Mouse (Mus musculus) layer of hippocampus, adult 2 months (tissue): ENCODE measurements around the gene Mgam. TPM values are rescaled to one million over a fixed set of nuclear protein-coding genes. Genes with fewer than 3 reads are reported as not detected.
"Not testable (repeated sequence)": the region's sequence is repeated elsewhere in the genome, so short reads cannot be mapped to it uniquely, and the experiment has no call there.

Experiments used
- DNase-seq, 2 experiments: peaks; one replicate each; pipeline ENCODE4 v3.0.0; 2022; ENCODE audit warnings: low spot score in 2 of 2
- H3K27ac ChIP-seq: fragments of 200-600 bp; 2 replicates; pipeline ENCODE4 v1.8.1; 2022
- H3K4me3 ChIP-seq: fragments of 200-600 bp; 2 replicates; pipeline ENCODE4 v1.8.1; 2022; ENCODE audit warnings: mild to moderate bottlenecking
- CTCF ChIP-seq: fragments of 200-600 bp; conservative IDR thresholded peaks from 2 replicates; pipeline ENCODE4 v1.8.1; 2022; ENCODE audit warnings: antibody characterized with exemption, mild to moderate bottlenecking, moderate library complexity
- long read RNA-seq, 2 experiments: library from polyadenylated mRNA; stranded (forward); transcript quantifications; one replicate each; pipeline ENCODE4 v2.0.0; 2021; ENCODE audit warnings: borderline mapping rate in 2 of 2
- total RNA-seq, 2 experiments: library from RNA; stranded (reverse); gene quantifications; 2 replicates each; pipeline ENCODE4 v1.2.3; 2021

The Mgam gene
- total RNA-seq = not detected
- long read RNA-seq, experiment 1 = 0 reads
- long read RNA-seq, experiment 2 = 0 reads

GRCm38 (mm10) chr6:40628406-40629000, at the start of gene Mgam:
Gene Mgam (plus strand): TSS chr6:40628831.
- TF ChIP-seq CTCF = no peak
- Histone ChIP-seq H3K27ac (no peak within 1 kb of the TSS), H3K4me3 (no peak within 1 kb of the TSS)
- DNase-seq = no peak

- Histone ChIP-seq H3K4me3 (no peak overlapping the region), H3K27ac (no peak overlapping the region)
- TF ChIP-seq CTCF = 0 out of 2 replicates have a peak, but pooled peaks have one; percentile 8
- no peak for DNase-seq
Measured at GRCm38 (mm10) chr6:40584336-40584735, 44.3 kb upstream of the Mgam start.

GRCm38 (mm10) chr6:40585645-40586044, 43.0 kb upstream of the Mgam start, which contains the start of gene Clec5a:
Gene Clec5a (minus strand): TSS chr6:40585821.
- TF ChIP-seq CTCF = no peak
- Histone ChIP-seq H3K27ac (no peak within 1 kb of the TSS), H3K4me3 (no peak within 1 kb of the TSS)
- DNase-seq = no peak

- DNase-seq = no peak
- no peak for TF ChIP-seq CTCF
Measured at GRCm38 (mm10) chr6:40588346-40588745, 40.3 kb upstream of the Mgam start.

GRCm38 (mm10) chr6:40594804-40595550, 33.7 kb upstream of the Mgam start:
- Histone ChIP-seq H3K27ac (no peak overlapping the region), H3K4me3 (no peak overlapping the region)
- no peak for TF ChIP-seq CTCF
- DNase-seq = no peak

More at GRCm38 (mm10) chr6:40588346-40588745, 40.3 kb upstream of the Mgam start:
- Histone ChIP-seq H3K27ac (no peak overlapping the region), H3K4me3 (no peak overlapping the region)

- not testable (repeated sequence) for DNase-seq, H3K4me3 ChIP-seq, H3K27ac ChIP-seq
Measured at GRCm38 (mm10) chr6:40598546-40598945, 30.1 kb upstream of the Mgam start.

GRCm38 (mm10) chr6:40607431-40607830, 21.2 kb upstream of the Mgam start:
- H3K27ac ChIP-seq = no peak overlapping the region
- no peak for TF ChIP-seq CTCF
- DNase-seq = peak; percentile 66 to 76
- no peak overlapping the region for H3K4me3 ChIP-seq

GRCm38 (mm10) chr6:40610244-40610643, 18.4 kb upstream of the Mgam start:
- Histone ChIP-seq H3K27ac (no peak overlapping the region), H3K4me3 (no peak overlapping the region)
- DNase-seq = peak; percentile 28 to 69
- TF ChIP-seq CTCF = no peak

GRCm38 (mm10) chr6:40613260-40613852, 15.3 kb upstream of the Mgam start, which contains the start of gene Tas2r138:
Gene Tas2r138 (minus strand): TSS chr6:40613310.
- no peak for DNase-seq
- no peak for TF ChIP-seq CTCF
- Histone ChIP-seq H3K27ac (no peak within 1 kb of the TSS), H3K4me3 (no peak within 1 kb of the TSS)

- DNase-seq = peak; percentile 24 to 69
- Histone ChIP-seq H3K27ac (no peak overlapping the region), H3K4me3 (no peak overlapping the region)
- TF ChIP-seq CTCF = peak; percentile 96
Measured at GRCm38 (mm10) chr6:40617965-40618364, 10.7 kb upstream of the Mgam start.

- H3K27ac ChIP-seq = no peak overlapping the region
- TF ChIP-seq CTCF = no peak
- DNase-seq = no peak
- H3K4me3 ChIP-seq = no peak overlapping the region
Measured at GRCm38 (mm10) chr6:40626111-40626510, 2.5 kb upstream of the Mgam start.

GRCm38 (mm10) chr6:40634640-40635071, 6.0 kb downstream of the Mgam start:
- Histone ChIP-seq H3K27ac (no peak overlapping the region), H3K4me3 (no peak overlapping the region)
- DNase-seq = no peak
- no peak for TF ChIP-seq CTCF

GRCm38 (mm10) chr6:40635559-40635958, 6.9 kb downstream of the Mgam start:
- H3K27ac ChIP-seq = no peak overlapping the region
- TF ChIP-seq CTCF = no peak
- no peak for DNase-seq
- H3K4me3 ChIP-seq = no peak overlapping the region

GRCm38 (mm10) chr6:40637755-40638154, 9.1 kb downstream of the Mgam start:
- TF ChIP-seq CTCF = no peak
- Histone ChIP-seq H3K27ac (no peak overlapping the region), H3K4me3 (no peak overlapping the region)
- no peak for DNase-seq
